Mouse (Mus musculus): ENCODE data around the gene Lrrc34. TPM values are rescaled to one million over a fixed set of nuclear protein-coding genes. Genes with fewer than 3 reads are reported as not detected.
A peak's percentile ranks its signal among the peaks of the same experiment; 100 is the strongest.

Lrrc34 gene
- polyA plus RNA-seq, 1 experiment from 2014 or later = 0.08 TPM

GRCm38 (mm10) chr3:30601610-30602064 is 46.0 kb downstream of the Lrrc34 start:
- no peak for TF ChIP-seq CTCF (IDR thresholded peaks at IDR 0.05)
- H3K27me3 ChIP-seq = no peaks in the 10 kb centered on the region
- in situ Hi-C loops (cut with MboI; ENCODE audit: low pct_unique_long_range_greater_than_20kb) = loop anchor here (10.0 kb wide), 1 partner anchor 193 kb away; the partner anchor contains the start of gene Sec62
- ATAC-seq (no peak), DNase-seq (ENCODE audit: low read depth, low spot score) (peak; percentile 50)
- ChIA-PET CTCF (interaction anchor here (0.9 to 2.8 kb wide), 4 partner anchors 8 to 422 kb away, joined by 3 to 15 read pairs (median 8); no protein-coding TSS in a partner anchor), POLR2A (no interaction called here)

GRCm38 (mm10) chr3:30601175-30601574 is 46.5 kb downstream of the Lrrc34 start:
- ChIA-PET POLR2A (no interaction called here), CTCF (interaction anchor here (2.5 kb wide), 1 partner anchor 9 kb away, joined by 13 read pairs; no protein-coding TSS in a partner anchor)
- ATAC-seq (peak; percentile 15), DNase-seq (ENCODE audit: low read depth, low spot score) (peak; percentile 88)
- H3K27me3 ChIP-seq = no peaks in the 10 kb centered on the region
- no peak for TF ChIP-seq CTCF (IDR thresholded peaks at IDR 0.05)
- in situ Hi-C loops (cut with MboI; ENCODE audit: low pct_unique_long_range_greater_than_20kb) = loop anchor here (10.0 kb wide), 1 partner anchor 194 kb away; the partner anchor contains the start of gene Sec62

- H3K27me3 ChIP-seq = no peaks in the 10 kb centered on the region
- ChIA-PET POLR2A (no interaction called here), CTCF (interaction anchor here (1.8 to 2.5 kb wide), 2 partner anchors 9 kb away, joined by 7 to 13 read pairs; no protein-coding TSS in a partner anchor)
- no peak for TF ChIP-seq CTCF (IDR thresholded peaks at IDR 0.05)
- in situ Hi-C loops (cut with MboI; ENCODE audit: low pct_unique_long_range_greater_than_20kb) = loop anchor here (10.0 kb wide), 1 partner anchor 194 kb away; the partner anchor contains the start of gene Sec62
- DNase-seq (ENCODE audit: low read depth, low spot score) = peak; percentile 47
- no peak for ATAC-seq
These were observed 47.0 kb downstream of the Lrrc34 start for GRCm38 (mm10) chr3:30600717-30601116.

- ChIA-PET POLR2A (interaction anchor here (0.6 kb wide), 1 partner anchor 662 kb away, joined by 3 read pairs; no protein-coding TSS in a partner anchor), CTCF (interaction anchor here (1.8 to 2.5 kb wide), 2 partner anchors 8 to 10 kb away, joined by 7 to 13 read pairs; no protein-coding TSS in a partner anchor)
- in situ Hi-C loops (cut with MboI; ENCODE audit: low pct_unique_long_range_greater_than_20kb) = loop anchor here (5.0 to 10.0 kb wide), 4 partner anchors 195 to 1005 kb away; partner anchors contain the start of gene Sec62
- TF ChIP-seq CTCF (IDR thresholded peaks at IDR 0.05) = no peak
- DNase-seq (ENCODE audit: low read depth, low spot score) (no peak), ATAC-seq (no peak)
- no peaks in the 10 kb centered on the region for H3K27me3 ChIP-seq
These were observed 47.7 kb downstream of the Lrrc34 start, which contains the start of gene Actrt3 for GRCm38 (mm10) chr3:30599711-30600545. TSS of gene Actrt3 (minus strand) at chr3:30599939.

GRCm38 (mm10) chr3:30597271-30597670 is 50.4 kb downstream of the Lrrc34 start:
- POLR2A ChIA-PET = no interaction called here
- no peak for TF ChIP-seq CTCF (IDR thresholded peaks at IDR 0.05)
- no peaks in the 10 kb centered on the region for H3K27me3 ChIP-seq
- no peak for DNase-seq (ENCODE audit: low read depth, low spot score)
- ATAC-seq = no peak
- in situ Hi-C loops (cut with MboI; ENCODE audit: low pct_unique_long_range_greater_than_20kb) = loop anchor here (5.0 to 10.0 kb wide), 3 partner anchors 378 to 1008 kb away; no protein-coding TSS in a partner anchor
- CTCF ChIA-PET = interaction anchor here (1.3 kb wide), 1 partner anchor 17 kb away, joined by 4 read pairs; no protein-coding TSS in a partner anchor

GRCm38 (mm10) chr3:30595111-30595832 is 52.4 kb downstream of the Lrrc34 start:
- POLR2A ChIA-PET = interaction anchor here (1.0 to 1.4 kb wide), 3 partner anchors 9 to 227 kb away, joined by 3 to 4 read pairs (median 3); no protein-coding TSS in a partner anchor
- CTCF ChIA-PET = interaction anchor here (1.0 kb wide), 1 partner anchor 97 kb away, joined by 3 read pairs; no protein-coding TSS in a partner anchor
- H3K27me3 ChIP-seq = peaks cover 1% of the 10 kb centered on the region
- DNase-seq (ENCODE audit: low read depth, low spot score) (no peak), ATAC-seq (peak; percentile 42)
- in situ Hi-C loops (cut with MboI; ENCODE audit: low pct_unique_long_range_greater_than_20kb) = loop anchor here (5.0 to 10.0 kb wide), 3 partner anchors 380 to 1010 kb away; no protein-coding TSS in a partner anchor
- no peak for TF ChIP-seq CTCF (IDR thresholded peaks at IDR 0.05)

GRCm38 (mm10) chr3:30593719-30594485 is 53.8 kb downstream of the Lrrc34 start:
- DNase-seq (ENCODE audit: low read depth, low spot score) (no peak), ATAC-seq (no peak)
- ChIA-PET POLR2A (interaction anchor here (0.6 kb wide), 1 partner anchor 677 kb away, joined by 3 read pairs; no protein-coding TSS in a partner anchor), CTCF (interaction anchor here (0.9 to 1.3 kb wide), 3 partner anchors 8 to 122 kb away, joined by 3 to 4 read pairs (median 3); partner anchors contain the start of gene Mynn)
- TF ChIP-seq CTCF (IDR thresholded peaks at IDR 0.05) = no peak
- in situ Hi-C loops (cut with MboI; ENCODE audit: low pct_unique_long_range_greater_than_20kb) = loop anchor here (5.0 to 10.0 kb wide), 3 partner anchors 381 to 1011 kb away; no protein-coding TSS in a partner anchor
- H3K27me3 ChIP-seq = peaks cover 14% of the 10 kb centered on the region

- peak; percentile 43 for DNase-seq (ENCODE audit: low read depth, low spot score)
- TF ChIP-seq CTCF (IDR thresholded peaks at IDR 0.05) = no peak
- ChIA-PET POLR2A (interaction anchor here (1.2 kb wide), 1 partner anchor 464 kb away, joined by 3 read pairs; no protein-coding TSS in a partner anchor), CTCF (interaction anchor here (0.6 to 1.8 kb wide), 34 partner anchors 9 to 702 kb away, joined by 3 to 19 read pairs (median 3); partner anchors contain the start of genes Mynn and Phc3)
- peak; percentile 71 for ATAC-seq
- H3K27me3 ChIP-seq = peaks cover 23% of the 10 kb centered on the region
- in situ Hi-C loops (cut with MboI; ENCODE audit: low pct_unique_long_range_greater_than_20kb) = loop anchor here (5.0 to 10.0 kb wide), 3 partner anchors 382 to 1012 kb away; no protein-coding TSS in a partner anchor
These were observed 55.2 kb downstream of the Lrrc34 start for GRCm38 (mm10) chr3:30592418-30592853.

GRCm38 (mm10) chr3:30588865-30589264 is 58.8 kb downstream of the Lrrc34 start:
- ATAC-seq (no peak), DNase-seq (ENCODE audit: low read depth, low spot score) (no peak)
- POLR2A ChIA-PET = no interaction called here
- H3K27me3 ChIP-seq = peaks cover 41% of the 10 kb centered on the region
- in situ Hi-C loops (cut with MboI; ENCODE audit: low pct_unique_long_range_greater_than_20kb) = no loop called here
- CTCF ChIA-PET = no interaction called here
- no peak for TF ChIP-seq CTCF (IDR thresholded peaks at IDR 0.05)

Other genes with a start within 250 kb of the Lrrc34 start
- 18.4 TPM for gene Mecom, start 99.9 kb downstream of the Lrrc34 start, polyA plus RNA-seq (2021)
- 0.05 TPM for gene Actrt3, start 47.9 kb downstream of the Lrrc34 start, polyA plus RNA-seq (2021)
- gene Mynn, start 45.8 kb downstream of the Lrrc34 start, polyA plus RNA-seq (2021) = 30.9 TPM
- gene Lrriq4, start 3.4 kb downstream of the Lrrc34 start, polyA plus RNA-seq (2021) = not detected
- gene Lrrc31, start 52.0 kb upstream of the Lrrc34 start, polyA plus RNA-seq (2021) = not detected
- not detected for gene Samd7, start 98.4 kb upstream of the Lrrc34 start, polyA plus RNA-seq (2021)
- gene Sec62, start 145.0 kb upstream of the Lrrc34 start, polyA plus RNA-seq (2021) = 149 TPM
- gene Gpr160, start 208.1 kb upstream of the Lrrc34 start, polyA plus RNA-seq (2021) = 0.41 TPM